Mouse (Mus musculus): ENCODE data around the gene Slitrk1.
A peak's percentile ranks its signal among the peaks of the same experiment; 100 is the strongest.

Gene Slitrk1

DNA sequence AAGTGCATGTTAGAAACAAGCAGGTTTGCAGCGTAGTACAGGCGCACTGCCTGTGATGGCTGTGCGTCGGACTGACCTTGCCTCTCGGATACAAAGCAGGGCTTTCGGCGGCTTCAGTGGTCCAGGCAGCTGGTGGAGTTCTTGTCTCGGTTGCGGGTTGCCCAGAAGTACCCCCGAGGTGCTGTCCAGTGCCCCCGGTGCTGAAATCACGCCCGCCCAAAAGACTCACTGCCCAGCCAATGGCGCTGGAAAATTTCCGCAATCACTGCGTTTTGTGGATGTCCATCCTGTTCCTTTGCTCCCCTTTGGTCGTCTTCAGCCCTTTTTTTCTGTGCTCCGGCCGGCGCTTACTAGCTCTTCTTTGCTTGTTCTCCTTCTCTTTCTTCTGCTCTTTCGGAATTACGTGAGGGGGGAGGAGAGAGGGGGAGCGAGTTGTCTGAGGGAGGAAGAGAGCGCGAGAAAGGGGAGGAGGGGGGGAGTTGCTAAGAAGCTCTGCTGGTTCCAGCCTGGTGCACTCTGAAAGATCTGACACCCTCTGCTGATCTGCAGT is at the start of gene Slitrk1:
Gene Slitrk1 (minus strand): TSS at position 445 of the 550 bp plus-strand sequence.
- DNase-seq (ENCODE audit: low spot score): no peak

DNA sequence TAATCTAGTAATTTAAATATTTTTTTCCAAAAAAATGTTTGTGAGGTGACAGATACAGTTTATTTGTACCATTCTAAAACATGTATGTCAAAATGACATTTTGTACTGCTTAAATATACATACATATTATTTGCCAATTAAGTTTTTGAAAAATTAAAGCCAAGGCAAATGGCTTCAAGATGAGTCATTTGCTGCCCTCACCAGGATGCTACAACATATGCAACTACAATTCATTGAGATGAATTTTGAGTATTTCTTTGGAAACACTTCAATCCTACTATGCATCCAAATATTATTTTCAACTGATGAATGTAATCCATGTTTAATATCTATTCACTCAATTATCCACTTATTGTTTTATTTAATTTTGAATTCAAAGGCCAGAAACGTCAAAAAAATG is 21.8 kb upstream of the Slitrk1 start:
- DNase-seq (ENCODE audit: low spot score): no peak

DNA sequence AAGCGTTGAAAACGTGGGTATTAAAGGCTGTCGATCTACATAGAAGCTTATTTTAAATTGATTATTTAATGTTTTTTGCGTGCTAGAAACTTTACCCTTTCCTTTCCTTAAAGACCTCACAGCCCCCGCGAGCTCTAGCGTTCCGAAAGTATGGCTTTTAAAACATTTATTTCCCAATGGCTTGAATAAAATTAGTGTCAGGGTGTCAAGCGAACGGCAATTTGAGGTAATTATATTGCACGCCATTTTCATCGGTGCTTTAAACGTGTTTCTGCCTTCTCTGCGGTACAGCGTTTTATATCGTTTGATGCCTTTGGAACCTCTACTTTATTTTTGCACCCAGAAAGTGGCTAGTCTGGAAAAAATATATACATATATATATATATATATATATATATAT is 378 bp upstream of the Slitrk1 start:
- DNase-seq (ENCODE audit: low spot score): no peak

- DNase-seq (ENCODE audit: low spot score): no peak
These were observed 975 bp downstream of the Slitrk1 start for GRCm38 (mm10) chr14:108912876-108913490.

DNA sequence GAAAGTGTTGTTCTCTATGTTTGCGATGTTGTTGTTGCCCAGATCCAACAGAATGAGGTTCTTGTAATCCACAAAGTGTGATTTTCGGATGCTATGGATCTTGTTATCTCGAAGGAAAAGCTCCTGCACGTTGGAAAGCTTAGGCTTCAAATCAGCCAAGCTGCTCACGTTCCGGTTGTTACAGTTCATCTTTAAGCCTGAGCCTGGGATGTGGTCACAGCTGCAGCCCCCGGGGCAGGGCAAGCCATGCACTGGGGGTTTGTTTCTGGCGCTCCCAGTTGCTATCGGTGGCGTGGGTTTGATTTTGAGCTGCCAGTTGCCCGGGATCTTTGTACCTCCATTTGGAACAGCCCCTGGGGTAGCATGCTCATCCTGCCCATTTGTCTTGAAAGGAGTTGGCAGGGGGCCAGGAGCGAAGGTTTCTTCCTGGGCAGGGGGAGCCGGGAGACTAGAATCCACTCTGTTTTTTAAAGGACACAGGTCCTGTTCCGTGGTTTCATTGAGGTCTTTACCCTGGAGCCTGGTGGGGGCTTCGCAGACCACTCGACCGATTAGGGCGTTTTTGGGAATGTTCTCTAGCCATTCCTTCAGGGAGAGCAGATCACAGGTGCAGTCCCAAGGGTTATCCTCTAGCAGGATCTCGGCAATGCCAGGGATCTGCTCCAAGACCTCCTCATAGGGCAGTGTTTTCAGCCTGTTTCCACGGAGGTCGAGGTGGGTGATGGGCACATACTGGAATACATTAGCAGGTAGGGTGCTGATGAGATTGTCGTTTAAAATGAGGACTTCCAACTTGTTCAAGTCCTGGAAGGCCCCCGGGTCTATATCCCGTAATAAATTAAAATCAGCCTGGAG is 1.7 kb downstream of the Slitrk1 start:
- no peak for DNase-seq (ENCODE audit: low spot score)

DNA sequence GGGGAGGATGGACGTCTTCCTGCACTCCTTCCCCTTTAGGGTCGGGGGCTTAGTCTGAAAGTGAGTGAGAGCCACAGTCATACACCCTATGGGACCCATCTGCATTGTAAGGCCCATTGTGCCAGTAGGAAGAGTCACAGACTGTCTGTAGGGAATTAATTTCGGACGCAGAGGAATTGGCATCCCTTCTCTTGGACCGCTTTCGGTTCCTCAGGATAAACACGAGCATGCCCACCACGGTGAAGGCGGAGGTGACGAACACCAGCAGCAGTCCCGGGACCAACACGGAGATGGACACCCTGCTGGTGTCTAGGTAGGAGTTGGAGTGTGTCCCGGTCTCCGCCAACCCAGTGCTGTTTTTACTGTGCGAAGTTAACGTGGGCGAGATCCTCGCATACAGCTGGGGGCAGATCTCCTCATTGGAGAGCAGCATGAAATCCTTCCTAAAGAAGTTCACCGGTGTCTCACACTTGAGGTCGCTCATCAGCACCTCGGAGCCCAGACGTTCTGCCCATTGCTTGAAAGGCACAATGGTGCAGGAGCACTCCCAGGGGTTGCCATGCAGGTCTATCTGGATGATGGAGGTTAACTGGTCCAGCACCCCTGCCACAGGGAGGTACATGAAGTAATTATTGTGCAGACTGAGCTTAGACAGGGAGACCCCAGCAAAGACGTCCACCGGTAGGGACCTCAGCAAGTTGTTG is 2.7 kb downstream of the Slitrk1 start:
- peak; percentile 18 for DNase-seq (ENCODE audit: low spot score)

GRCm38 (mm10) chr14:108910449-108911137 is 3.4 kb downstream of the Slitrk1 start:
- no peak for DNase-seq (ENCODE audit: low spot score)

GRCm38 (mm10) chr14:108909336-108909953 is 4.5 kb downstream of the Slitrk1 start:
- no peak for DNase-seq (ENCODE audit: low spot score)

DNA sequence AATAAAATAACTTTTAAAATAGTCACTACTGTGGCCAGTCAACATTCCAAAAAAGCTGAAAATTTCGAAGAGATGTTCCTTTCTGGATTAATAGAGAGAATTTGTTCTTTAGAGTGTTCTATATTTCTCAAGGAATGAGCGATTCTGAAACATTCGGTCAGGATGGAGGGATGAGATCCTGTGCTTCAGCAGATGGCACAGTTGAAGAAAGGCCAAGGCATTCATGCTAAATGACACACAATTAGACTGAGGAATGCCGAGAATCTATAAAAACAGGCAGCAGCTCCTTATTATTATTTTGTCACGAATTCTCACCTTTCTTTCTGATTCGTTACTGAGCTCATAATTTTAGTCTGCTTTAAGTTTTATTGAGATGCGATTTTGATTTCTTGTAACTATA is 15.4 kb downstream of the Slitrk1 start:
- no peak for DNase-seq (ENCODE audit: low spot score)

GRCm38 (mm10) chr14:108895456-108895855 is 18.5 kb downstream of the Slitrk1 start:
- DNase-seq (ENCODE audit: low spot score): no peak

DNA sequence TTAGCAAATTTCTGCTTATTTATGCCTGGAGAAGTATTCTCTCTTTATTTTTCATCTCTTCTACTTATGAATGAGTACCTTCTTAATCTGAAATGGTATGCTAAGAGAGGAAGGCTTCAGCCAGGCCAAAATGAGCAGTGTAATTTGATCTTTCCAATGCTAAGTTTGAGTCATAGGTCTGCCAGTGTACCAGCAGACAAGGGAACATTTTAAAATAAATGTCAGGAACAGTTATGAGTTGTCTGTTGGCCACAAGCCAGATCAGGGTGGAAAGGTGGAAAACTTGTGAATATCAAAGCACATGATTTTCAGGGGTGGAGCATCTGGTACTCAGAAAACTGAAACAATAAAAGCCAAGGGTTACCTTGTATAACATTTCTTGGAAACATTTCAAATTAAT is 46.1 kb downstream of the Slitrk1 start:
- DNase-seq (ENCODE audit: low spot score): no peak

- DNase-seq (ENCODE audit: low spot score): no peak
These were observed 49.3 kb downstream of the Slitrk1 start for GRCm38 (mm10) chr14:108864631-108865030.

DNA sequence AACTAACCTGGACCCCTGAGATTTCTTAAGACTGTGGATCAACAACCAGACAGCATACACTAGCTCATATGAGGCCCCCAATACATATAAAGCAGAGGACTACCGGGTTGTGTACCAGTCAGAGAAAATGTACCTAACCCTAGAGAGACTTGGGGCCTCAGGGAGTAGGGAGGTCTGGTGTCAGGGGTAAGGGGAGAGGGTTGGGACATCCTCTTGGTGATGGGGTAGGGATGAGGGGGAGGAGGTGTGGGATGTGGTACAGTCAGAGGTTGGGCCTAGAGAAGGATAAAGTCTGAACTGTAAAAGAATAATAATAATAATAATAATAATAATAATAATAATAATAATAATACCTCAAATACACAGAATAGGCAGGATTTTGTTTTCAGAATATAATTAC is 54.6 kb downstream of the Slitrk1 start:
- DNase-seq (ENCODE audit: low spot score): no peak
